Mouse (Mus musculus) urinary bladder, postnatal 4 days (tissue): ENCODE results near the gene Ubqlnl.

ENCODE experiments used
- DNase-seq, 2 experiments: peaks; one replicate each; pipeline ENCODE4 v3.0.0; 2021 to 2022; ENCODE audit warnings: low spot score in 2 of 2

The Ubqlnl gene

DNA sequence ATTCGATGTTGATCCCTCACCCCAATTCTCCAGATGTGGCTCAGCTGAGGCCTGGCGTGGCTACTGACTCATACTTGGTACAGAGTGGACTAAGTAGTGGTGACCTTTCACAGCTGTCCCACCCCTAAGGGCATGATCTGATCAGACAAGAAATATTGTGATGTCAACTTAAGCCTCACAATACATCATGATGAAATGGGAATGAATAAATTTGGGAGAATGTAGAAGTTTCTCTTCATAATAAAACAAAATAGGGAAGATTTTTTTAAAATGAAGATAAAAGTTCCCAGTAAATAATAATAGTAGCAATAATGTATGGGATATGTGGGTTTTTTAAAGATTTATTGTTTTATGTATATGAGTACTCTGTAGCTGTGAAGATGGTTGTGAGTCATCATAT, at the start of gene Ubqlnl:
Ubqlnl (minus strand) TSS at position 101 of the 400 bp plus-strand sequence.
- DNase-seq = no peak

- DNase-seq = peak; percentile 39 to 71
Measured at GRCm38 (mm10) chr7:104199822-104200221, 49.5 kb upstream of the Ubqlnl start.

DNA sequence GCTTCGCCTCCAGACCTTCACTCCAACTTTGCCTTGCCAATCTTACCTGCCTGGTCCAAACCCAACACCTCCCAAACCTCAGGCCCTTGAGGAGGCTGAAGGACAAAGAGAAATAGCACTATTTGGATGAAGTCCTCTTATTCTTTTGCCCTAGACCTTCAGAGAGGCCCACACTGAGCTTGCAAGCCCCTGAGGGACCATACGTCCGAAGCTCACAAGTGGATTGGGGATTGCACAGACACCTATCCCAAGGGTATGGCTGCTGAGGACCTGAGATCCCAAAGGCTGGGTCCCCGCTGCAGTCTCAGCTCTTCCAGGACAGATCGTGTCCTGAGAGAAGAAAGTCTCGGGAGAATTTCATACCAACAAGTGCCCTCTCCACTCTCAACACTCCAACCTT, 45.5 kb upstream of the Ubqlnl start, which contains the start of gene Olfr649:
Olfr649 (minus strand) TSS at position 101 of the 400 bp plus-strand sequence.
- no peak for DNase-seq

DNA sequence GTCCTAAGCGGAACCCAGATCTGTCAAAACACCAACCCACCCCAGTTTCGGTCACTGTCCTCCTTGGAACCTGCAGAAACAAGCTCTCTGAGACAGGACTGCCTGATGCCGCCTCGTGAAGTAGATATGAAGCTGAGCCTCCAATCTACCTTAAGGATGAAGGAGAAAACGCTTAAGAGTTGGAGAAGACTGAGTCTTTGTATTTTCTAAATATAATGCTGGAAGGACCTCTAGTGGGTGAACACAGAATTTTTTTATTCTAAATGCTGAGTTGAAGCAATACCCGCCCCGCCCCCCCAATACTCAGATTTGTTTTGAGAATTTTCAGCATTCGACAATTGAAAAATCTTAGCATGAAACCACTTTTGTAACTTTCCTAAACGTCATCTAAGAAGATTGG, 40.9 kb upstream of the Ubqlnl start:
- no peak for DNase-seq

DNA sequence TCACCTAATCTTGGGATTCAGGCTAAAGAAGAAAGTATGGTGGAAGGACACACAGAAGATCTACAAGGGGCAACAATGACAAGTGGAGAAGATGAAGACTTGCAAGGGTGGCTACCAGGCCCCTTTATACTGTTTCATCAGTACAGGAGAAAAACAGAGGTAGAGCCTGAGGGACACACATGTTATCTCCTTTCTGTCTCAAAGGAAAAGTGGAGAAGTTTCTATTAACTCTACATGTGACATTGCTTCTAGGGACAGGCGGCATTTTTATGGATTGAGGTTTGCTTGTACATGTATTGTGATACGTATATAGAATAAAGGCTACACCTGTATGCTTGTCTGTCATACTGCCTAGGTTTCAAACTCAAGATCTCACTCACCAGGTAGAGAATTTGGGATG, 32.9 kb upstream of the Ubqlnl start, which contains the start of gene Olfr648:
Olfr648 (minus strand) TSS at position 101 of the 400 bp plus-strand sequence.
- no peak for DNase-seq

GRCm38 (mm10) chr7:104179074-104179473, 28.7 kb upstream of the Ubqlnl start:
- DNase-seq = no peak

DNA sequence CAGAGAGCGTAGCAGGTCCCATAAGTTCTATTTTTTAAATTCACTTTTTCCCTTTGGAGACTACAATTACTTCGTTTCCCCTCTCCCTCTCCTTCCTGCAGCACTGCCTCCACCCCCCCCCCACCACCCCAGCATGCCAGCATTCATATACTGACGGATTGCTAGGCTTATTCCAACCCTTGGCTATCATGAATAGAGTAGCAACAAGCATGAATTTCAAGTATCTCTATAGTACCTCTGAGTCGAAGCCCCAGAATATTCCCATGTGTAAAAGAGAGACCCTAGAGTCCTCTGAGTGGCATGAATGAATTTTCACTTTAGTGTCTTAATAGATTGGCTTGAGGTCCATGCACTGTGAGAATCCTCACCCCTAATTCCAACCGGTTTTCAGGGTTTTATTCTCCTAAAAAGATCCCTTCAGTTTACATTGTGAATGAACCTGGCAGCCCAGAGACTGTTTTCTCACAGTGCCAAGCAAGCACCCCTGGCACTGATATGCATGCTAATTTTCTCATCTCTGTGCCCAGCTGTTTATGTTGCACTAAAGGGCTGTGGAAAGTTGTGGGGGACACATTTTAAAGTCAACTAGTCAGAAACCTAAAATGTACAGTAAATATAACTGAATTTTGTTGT, 28.2 kb upstream of the Ubqlnl start:
- DNase-seq = no peak

- no peak for DNase-seq
Measured at GRCm38 (mm10) chr7:104175085-104175484, 24.7 kb upstream of the Ubqlnl start.

DNA sequence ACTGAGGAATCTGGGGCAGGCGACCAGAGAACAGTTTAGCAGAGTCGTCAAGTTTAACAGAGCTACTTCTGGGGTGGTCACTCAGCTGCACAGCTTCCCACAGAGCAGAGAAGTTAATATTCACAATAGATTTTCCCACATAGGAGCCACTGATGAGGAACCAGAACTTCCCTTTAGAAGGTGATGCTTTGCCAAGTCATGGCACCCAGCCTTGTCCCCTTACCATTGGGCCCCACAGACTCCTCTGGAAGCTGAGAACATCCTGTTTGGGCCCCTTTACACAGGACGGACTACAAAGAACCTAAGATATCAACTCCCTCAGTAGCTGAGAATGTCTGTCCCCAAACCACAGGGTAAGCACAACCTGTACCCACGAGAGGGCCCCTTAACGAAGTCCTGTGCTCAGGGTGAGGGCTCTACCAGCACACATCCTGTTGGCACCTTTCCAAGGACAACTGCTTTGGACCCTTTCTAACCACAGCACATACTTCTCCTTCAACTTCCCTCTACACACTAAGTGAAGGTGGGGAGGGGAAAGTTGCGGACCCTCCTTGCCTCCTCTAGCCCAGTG, 19.4 kb upstream of the Ubqlnl start:
- DNase-seq = no peak

GRCm38 (mm10) chr7:104167105-104167504, 16.7 kb upstream of the Ubqlnl start:
- DNase-seq = no peak

DNA sequence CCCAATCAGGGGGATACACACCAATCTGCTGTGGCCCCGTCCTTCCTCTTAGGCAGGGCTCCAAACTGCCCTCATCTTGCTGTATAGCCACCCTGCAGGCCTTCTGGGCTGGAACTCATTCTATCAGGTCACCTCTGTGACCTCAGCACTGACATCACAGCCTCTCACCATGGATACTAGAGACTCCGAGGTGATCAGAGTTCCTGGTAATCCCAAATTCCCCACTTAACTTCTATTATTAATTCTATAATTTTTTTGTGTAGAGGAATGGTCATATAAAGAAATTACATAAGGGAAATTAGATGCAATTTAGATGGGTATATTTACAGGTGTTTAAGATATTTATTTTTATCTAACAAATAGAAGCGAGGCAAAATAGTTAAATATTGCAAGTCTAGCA, 7.2 kb downstream of the Ubqlnl start, which contains the start of gene Ubqln3:
Ubqln3 (minus strand) TSS at position 101 of the 400 bp plus-strand sequence.
- DNase-seq = no peak

DNA sequence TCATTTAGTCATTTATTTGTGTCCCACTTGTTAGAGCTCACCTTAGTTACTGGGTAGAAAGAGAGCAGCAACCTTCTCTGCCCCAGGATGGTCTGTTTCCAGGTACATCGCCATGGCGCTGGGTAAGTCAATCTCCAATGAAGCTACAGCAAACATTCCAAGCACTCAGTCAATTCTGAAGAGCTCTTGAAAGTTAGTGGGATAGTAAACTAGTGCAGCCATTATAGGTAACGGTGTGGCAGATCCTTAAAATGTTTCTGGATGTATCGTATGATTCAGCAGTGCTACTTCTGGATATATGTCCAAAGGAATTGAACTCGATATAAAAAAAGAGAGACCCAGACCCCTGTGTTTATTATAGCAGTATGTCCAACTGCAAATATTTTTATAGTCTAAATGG, 13.1 kb downstream of the Ubqlnl start, which contains the start of gene Olfr643:
Olfr643 (minus strand) TSS at position 101 of the 400 bp plus-strand sequence.
- DNase-seq = no peak

DNA sequence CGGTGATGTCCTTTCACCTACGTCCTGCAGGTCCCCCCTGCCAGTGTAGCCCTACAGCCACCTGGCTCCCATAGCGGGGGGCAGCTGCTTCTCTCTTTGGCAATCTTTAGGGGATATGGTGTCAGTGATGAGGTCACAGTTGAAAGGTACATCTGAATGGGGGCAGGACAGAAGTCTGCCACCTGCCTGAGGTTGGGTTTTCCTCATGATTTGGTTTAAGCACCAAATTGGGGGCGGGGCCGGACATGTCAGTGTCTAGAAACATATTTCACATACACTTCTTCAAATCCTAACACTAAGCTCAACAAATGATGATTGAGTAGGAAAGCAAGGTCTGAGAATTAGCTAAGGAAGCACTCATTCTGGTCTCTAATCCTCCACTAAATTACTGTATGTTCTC, 20.6 kb downstream of the Ubqlnl start, which contains the start of gene Ubqln5:
Ubqln5 (minus strand) TSS at position 101 of the 400 bp plus-strand sequence.
- no peak for DNase-seq

- DNase-seq = no peak
Measured at GRCm38 (mm10) chr7:104104757-104104972, 45.7 kb downstream of the Ubqlnl start, which contains the start of gene Olfr646. TSS of gene Olfr646 (plus strand) at chr7:104104873.

GRCm38 (mm10) chr7:104103913-104104756, 46.2 kb downstream of the Ubqlnl start:
- no peak for DNase-seq
